Mouse (Mus musculus): ENCODE data around the gene Atp5f1.

DNA sequence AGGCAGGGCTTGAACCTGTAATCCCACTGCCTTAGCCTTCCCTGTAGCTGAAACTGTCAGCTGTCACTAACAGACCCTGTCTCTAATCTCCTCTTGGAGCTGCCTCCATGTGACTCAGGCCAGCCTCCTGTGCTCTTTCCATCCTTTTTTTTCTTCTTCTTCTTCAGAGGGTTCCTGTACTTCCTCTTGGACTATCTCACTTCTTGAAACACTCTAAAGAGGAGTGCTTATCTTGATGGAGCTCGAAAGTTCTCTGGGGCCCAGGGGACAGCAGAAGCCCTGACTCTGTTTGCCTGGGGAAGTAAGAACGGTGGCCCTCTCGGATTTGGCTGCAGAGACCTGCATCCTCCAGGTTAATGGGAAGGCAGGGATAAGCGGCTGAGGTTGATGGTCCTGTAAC is 55.7 kb downstream of the Atp5f1 start:
- TF ChIP-seq POLR2A (IDR thresholded peaks at IDR 0.05; ENCODE audit: borderline replicate concordance, low read depth, low read length) (no peak), CTCF (IDR thresholded peaks at IDR 0.05; ENCODE audit: low read depth, low read length) (no peak)
